Mouse (Mus musculus): Measurements from ENCODE around the gene Sh3pxd2a. TPM values are rescaled to one million over a fixed set of nuclear protein-coding genes. Genes with fewer than 3 reads are reported as not detected.

Sh3pxd2a gene
- polyA plus RNA-seq, 1 experiment: 150 TPM

DNA sequence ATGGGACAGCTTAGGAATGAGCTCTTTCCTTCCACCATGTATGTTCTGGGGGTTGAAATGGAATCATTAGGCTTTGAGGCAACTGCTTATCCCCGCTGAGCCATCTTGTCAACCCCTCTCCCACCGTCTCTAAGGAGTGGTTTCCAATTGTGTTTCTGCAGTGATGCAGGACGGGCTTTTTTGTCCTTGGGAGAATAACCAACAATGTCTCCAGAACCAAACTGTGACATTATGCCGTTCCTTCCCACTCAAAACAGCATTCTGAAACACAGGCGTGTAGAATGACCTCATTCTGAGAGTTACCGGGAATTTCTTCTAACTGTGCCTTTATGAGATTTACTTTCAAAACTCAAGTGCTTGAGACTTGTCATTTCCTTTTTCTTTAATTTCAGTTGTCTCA, 28.2 kb upstream of the Sh3pxd2a start:
- Histone ChIP-seq H3K27ac (ENCODE audit: insufficient read depth, low read length) (peak overlapping the region; percentile 72), H3K4me1 (ENCODE audit: control insufficient read depth, insufficient read depth, low read length) (peaks cover 16% of the 10 kb centered on the region), H3K4me3 (ENCODE audit: insufficient read depth, low read length) (no peak overlapping the region)
- TF ChIP-seq POLR2A (IDR thresholded peaks at IDR 0.05; ENCODE audit: low read depth, low read length) (no peak), CTCF (IDR thresholded peaks at IDR 0.05; ENCODE audit: borderline replicate concordance, insufficient read depth, low read length) (no peak)

DNA sequence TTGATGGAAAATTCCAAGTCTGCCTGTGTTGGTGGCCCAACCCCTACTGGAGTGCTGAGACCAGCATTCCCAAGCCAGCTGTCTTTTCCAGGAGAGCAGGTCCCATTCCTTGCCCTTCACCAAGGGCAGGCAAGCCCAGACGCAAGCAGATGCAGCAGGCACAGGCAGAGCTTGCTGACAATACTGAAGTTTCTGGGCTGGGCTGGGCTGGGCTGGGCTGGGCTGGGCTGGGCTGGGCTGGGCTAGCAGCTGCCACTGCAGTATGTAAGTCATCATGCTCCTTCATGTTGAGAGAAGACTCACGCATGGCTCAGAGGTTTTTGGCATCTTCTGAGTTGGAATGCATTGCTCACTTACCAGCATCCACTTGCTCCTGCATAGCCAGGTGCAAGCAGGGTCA, 27.7 kb upstream of the Sh3pxd2a start:
- TF ChIP-seq POLR2A (IDR thresholded peaks at IDR 0.05; ENCODE audit: low read depth, low read length): no peak
- TF ChIP-seq CTCF (IDR thresholded peaks at IDR 0.05; ENCODE audit: borderline replicate concordance, insufficient read depth, low read length): no peak
- no peak overlapping the region for H3K4me3 ChIP-seq (ENCODE audit: insufficient read depth, low read length)
- peak overlapping the region; percentile 72 for H3K27ac ChIP-seq (ENCODE audit: insufficient read depth, low read length)
- H3K4me1 ChIP-seq (ENCODE audit: control insufficient read depth, insufficient read depth, low read length): peaks cover 16% of the 10 kb centered on the region

DNA sequence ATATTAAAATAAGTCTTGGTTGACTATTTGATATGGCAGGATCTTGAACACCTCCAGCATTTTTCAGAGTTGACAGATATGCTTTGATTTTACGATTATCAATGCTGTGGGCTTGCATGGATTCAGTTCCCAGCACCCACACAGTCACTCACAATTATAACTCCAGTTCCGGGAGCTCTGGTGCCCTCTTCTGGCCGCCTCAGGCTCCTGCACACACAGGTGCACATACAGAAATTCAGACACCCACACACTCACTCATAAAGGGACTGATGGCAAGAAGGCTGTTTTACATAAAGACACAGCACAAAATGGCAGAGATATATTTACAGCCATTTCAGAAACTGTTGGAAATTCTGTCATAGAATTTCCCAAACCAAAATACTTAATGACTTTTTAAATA, 25.0 kb upstream of the Sh3pxd2a start:
- H3K4me1 ChIP-seq (ENCODE audit: control insufficient read depth, insufficient read depth, low read length): peaks cover 17% of the 10 kb centered on the region
- TF ChIP-seq CTCF (IDR thresholded peaks at IDR 0.05; ENCODE audit: borderline replicate concordance, insufficient read depth, low read length): no peak
- no peak for TF ChIP-seq POLR2A (IDR thresholded peaks at IDR 0.05; ENCODE audit: low read depth, low read length)
- H3K27ac ChIP-seq (ENCODE audit: insufficient read depth, low read length): no peak overlapping the region
- no peak overlapping the region for H3K4me3 ChIP-seq (ENCODE audit: insufficient read depth, low read length)

DNA sequence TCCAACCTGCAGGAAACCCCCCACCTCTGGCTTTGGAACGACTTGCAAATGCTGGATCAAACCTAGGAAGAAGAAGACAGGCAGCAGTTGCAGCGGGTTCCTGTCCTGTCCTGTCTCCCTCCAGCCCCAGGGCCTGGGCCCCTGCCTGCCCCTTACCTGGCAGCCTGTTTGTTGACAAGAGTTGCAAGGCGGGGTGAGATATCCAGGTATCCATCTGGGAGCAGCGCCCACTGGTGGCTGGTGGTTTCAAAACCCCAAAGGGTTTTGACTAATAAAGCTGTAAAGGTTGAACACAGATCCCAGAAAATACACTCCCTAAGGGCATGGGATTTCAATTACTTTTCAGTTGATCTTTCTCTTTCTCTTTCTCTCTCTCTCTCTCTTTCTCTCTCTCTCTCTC, 24.0 kb upstream of the Sh3pxd2a start:
- TF ChIP-seq POLR2A (IDR thresholded peaks at IDR 0.05; ENCODE audit: low read depth, low read length) (no peak), CTCF (IDR thresholded peaks at IDR 0.05; ENCODE audit: borderline replicate concordance, insufficient read depth, low read length) (no peak)
- Histone ChIP-seq H3K4me1 (ENCODE audit: control insufficient read depth, insufficient read depth, low read length) (peaks cover 18% of the 10 kb centered on the region), H3K27ac (ENCODE audit: insufficient read depth, low read length) (no peak overlapping the region), H3K4me3 (ENCODE audit: insufficient read depth, low read length) (no peak overlapping the region)

DNA sequence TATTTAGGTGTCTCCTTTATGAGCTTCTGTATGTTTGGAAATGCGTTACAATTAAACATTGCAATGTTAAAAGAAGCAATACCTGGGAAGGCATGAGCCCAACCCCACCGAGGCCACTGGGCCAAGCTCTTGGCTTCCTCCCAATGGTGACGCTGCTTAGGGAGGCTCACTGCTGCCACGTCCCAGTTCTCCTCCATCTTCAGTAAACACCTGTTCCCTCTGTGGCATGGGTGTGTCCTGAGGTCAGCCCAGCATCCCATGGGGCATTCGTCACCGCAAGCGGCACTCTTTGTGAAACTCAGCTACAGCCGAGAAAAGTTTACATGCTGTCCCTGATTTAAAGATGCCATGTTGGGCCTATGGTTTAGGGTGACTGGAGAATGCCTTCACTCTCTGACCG, 23.4 kb upstream of the Sh3pxd2a start:
- no peak overlapping the region for H3K27ac ChIP-seq (ENCODE audit: insufficient read depth, low read length)
- TF ChIP-seq POLR2A (IDR thresholded peaks at IDR 0.05; ENCODE audit: low read depth, low read length): no peak
- TF ChIP-seq CTCF (IDR thresholded peaks at IDR 0.05; ENCODE audit: borderline replicate concordance, insufficient read depth, low read length): no peak
- peaks cover 16% of the 10 kb centered on the region for H3K4me1 ChIP-seq (ENCODE audit: control insufficient read depth, insufficient read depth, low read length)
- H3K4me3 ChIP-seq (ENCODE audit: insufficient read depth, low read length): no peak overlapping the region

DNA sequence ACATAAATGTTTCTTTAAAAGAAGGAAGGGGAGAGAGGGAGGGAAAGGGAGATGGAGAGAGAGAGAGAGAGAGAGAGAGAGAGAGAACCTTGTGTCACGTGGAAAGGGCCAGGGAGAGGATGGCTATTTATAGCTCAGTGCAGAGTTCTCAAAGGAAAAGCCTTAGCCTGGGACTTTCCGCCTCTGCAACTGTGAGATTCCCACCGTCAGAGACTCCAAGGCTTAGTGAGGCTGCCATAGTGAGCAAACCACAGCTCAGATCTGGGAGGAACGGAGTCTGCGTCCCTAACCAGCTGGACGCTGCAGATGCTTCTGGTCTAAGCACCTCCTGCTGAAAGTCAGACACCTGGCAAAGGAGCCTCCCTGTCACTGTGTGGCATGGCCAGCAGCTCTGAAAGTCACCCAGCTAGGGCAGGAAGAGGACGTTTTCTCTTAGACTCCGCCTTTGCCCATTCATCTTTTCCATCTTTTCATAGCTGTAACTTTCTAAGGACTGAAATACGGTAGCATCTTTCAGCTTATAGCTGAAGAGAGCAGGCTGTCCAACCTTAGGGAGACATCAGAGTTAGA, 21.9 kb upstream of the Sh3pxd2a start:
- 0 out of 2 replicates have a peak, but pooled peaks have one; percentile 7 for TF ChIP-seq POLR2A (IDR thresholded peaks at IDR 0.05; ENCODE audit: low read depth, low read length)
- no peak for TF ChIP-seq CTCF (IDR thresholded peaks at IDR 0.05; ENCODE audit: borderline replicate concordance, insufficient read depth, low read length)
- Histone ChIP-seq H3K4me3 (ENCODE audit: insufficient read depth, low read length) (no peak overlapping the region), H3K4me1 (ENCODE audit: control insufficient read depth, insufficient read depth, low read length) (peaks cover 11% of the 10 kb centered on the region; the same call in 1 of the 2 replicates), H3K27ac (ENCODE audit: insufficient read depth, low read length) (no peak overlapping the region; the same call in 1 of the 2 replicates)

DNA sequence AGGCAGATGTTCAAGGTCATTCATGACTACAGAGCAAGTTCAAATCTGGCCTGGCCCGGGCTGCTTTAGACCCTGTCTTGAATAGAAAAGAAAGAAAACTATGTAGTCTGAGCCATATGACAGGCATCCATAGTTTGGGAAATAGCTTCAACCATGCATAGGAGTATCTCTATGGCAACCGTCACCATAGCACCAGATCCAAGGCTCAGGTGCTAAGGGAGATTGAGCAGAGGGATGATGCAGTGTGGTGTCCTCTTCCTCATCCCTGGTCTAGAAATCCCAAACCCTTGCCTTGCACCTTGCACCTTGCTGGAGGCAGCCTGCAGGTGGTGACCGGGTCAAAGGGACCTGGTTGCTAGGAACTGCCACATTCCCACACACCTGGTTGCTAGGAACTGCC, 19.9 kb upstream of the Sh3pxd2a start:
- Histone ChIP-seq H3K27ac (ENCODE audit: insufficient read depth, low read length) (no peak overlapping the region), H3K4me3 (ENCODE audit: insufficient read depth, low read length) (no peak overlapping the region), H3K4me1 (ENCODE audit: control insufficient read depth, insufficient read depth, low read length) (peaks cover 11% of the 10 kb centered on the region; the same call in 1 of the 2 replicates)
- TF ChIP-seq POLR2A (IDR thresholded peaks at IDR 0.05; ENCODE audit: low read depth, low read length) (no peak), CTCF (IDR thresholded peaks at IDR 0.05; ENCODE audit: borderline replicate concordance, insufficient read depth, low read length) (no peak)

DNA sequence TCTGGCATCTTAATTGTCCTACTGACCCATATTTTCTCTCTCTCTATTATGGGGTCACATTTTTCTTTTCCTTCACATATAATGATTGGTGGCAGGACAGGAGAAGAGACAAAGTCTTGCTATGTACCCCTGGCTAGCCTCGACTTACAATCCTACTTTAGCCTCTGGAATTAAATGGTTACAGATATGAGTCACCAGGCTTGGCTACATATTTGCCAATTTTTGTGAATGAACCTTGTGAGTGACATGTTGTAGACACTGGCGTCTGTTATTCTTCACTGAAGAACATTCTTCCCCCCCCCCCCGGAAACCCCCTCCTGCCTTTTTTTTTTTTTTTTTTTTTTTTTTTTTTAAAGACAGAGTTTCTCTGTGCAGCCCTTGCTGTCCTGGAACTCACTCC, 19.1 kb upstream of the Sh3pxd2a start:
- peaks cover 11% of the 10 kb centered on the region; the same call in 1 of the 2 replicates for H3K4me1 ChIP-seq (ENCODE audit: control insufficient read depth, insufficient read depth, low read length)
- TF ChIP-seq POLR2A (IDR thresholded peaks at IDR 0.05; ENCODE audit: low read depth, low read length) (no peak), CTCF (IDR thresholded peaks at IDR 0.05; ENCODE audit: borderline replicate concordance, insufficient read depth, low read length) (no peak)
- H3K4me3 ChIP-seq (ENCODE audit: insufficient read depth, low read length): no peak overlapping the region
- H3K27ac ChIP-seq (ENCODE audit: insufficient read depth, low read length): no peak overlapping the region

DNA sequence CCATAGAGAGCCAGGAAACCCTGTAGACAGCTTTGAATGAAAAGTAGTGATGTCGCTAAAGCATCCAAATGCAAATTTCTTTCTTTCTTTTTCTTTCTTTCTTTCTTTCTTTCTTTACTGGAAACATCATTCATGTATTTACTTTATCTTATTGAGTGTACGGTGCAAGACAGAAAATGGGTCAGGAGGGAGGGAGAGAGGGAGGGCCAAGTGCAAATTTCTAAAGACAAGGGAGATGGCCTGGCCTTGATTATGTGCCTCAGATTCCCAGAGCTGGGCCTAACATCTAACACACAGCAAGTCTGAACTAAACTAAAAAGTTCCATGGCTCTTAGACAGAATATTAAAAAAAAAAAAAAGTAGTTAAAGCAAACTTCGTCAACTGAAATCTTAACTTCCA, 9.3 kb upstream of the Sh3pxd2a start:
- TF ChIP-seq POLR2A (IDR thresholded peaks at IDR 0.05; ENCODE audit: low read depth, low read length) (no peak), CTCF (IDR thresholded peaks at IDR 0.05; ENCODE audit: borderline replicate concordance, insufficient read depth, low read length) (no peak)
- H3K27ac ChIP-seq (ENCODE audit: insufficient read depth, low read length): no peak overlapping the region
- no peak overlapping the region for H3K4me3 ChIP-seq (ENCODE audit: insufficient read depth, low read length)
- no peaks in the 10 kb centered on the region for H3K4me1 ChIP-seq (ENCODE audit: control insufficient read depth, insufficient read depth, low read length)

DNA sequence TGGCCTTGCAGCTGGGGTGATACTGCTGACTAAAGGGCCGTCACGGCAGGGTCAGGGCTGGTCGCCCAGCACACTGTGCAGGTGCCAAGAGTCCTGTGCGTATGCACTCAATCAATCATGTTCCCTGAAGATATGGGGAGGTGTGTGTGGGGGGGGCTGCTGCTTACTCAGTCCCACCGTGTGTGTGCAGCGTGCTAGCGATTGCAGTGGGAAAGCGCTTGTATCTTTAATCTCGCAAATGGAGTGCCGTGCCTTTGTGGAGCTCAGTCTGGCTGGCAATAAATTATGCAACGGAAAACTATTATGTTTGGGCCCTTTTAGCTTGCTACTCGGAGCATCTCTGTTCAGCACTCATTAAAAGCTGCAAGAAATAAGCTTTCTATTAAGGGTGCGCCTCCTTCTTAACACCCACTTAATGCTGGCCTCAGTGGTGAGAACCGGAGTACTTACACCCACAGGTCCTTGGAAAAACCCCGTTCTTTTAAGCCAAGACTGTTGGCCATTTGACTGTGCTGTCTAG, 8.7 kb upstream of the Sh3pxd2a start:
- Histone ChIP-seq H3K4me1 (ENCODE audit: control insufficient read depth, insufficient read depth, low read length) (no peaks in the 10 kb centered on the region), H3K4me3 (ENCODE audit: insufficient read depth, low read length) (no peak overlapping the region), H3K27ac (ENCODE audit: insufficient read depth, low read length) (no peak overlapping the region)
- TF ChIP-seq POLR2A (IDR thresholded peaks at IDR 0.05; ENCODE audit: low read depth, low read length) (no peak), CTCF (IDR thresholded peaks at IDR 0.05; ENCODE audit: borderline replicate concordance, insufficient read depth, low read length) (no peak)
